Mouse (Mus musculus): Measurements from ENCODE around the gene Ivd.

The Ivd gene

GRCm38 (mm10) chr2:118861454-118862339 is at the start of gene Ivd:
Gene Ivd (plus strand): TSS chr2:118861954.
- peak; percentile 100 for ATAC-seq (ENCODE audit: insufficient number of reproducible peaks, low FRiP score, low TSS enrichment)

- no peak for ATAC-seq (ENCODE audit: insufficient number of reproducible peaks, low FRiP score, low TSS enrichment)
These were observed 49.0 kb upstream of the Ivd start for GRCm38 (mm10) chr2:118812724-118813123.

GRCm38 (mm10) chr2:118813981-118814836 is 47.5 kb upstream of the Ivd start, which contains the start of gene Knstrn:
Gene Knstrn (plus strand): TSS chr2:118814003.
- peak; percentile 99 for ATAC-seq (ENCODE audit: insufficient number of reproducible peaks, low FRiP score, low TSS enrichment)

DNA sequence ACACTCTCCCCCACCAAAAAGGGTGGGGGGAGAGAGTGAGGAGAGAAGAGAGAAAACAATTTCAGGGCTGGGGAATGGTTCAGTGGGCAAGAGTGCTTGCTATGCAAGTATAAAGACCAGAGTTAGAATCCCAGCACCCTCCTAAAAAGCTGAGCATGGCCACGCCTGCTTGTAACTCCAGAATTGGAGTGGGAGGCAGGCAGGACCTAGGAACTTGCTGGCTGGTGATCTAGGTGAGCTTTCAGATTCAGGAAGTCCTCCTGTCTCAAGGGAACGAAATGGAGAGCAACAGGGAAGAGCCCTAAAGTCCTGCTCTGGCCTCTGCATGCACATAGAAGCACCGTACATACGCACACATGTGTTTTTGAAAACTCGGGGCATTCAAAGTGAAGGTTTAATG is 39.0 kb upstream of the Ivd start:
- ATAC-seq (ENCODE audit: insufficient number of reproducible peaks, low FRiP score, low TSS enrichment) = no peak

- ATAC-seq (ENCODE audit: insufficient number of reproducible peaks, low FRiP score, low TSS enrichment) = no peak
These were observed 37.4 kb upstream of the Ivd start for GRCm38 (mm10) chr2:118824396-118824795.

DNA sequence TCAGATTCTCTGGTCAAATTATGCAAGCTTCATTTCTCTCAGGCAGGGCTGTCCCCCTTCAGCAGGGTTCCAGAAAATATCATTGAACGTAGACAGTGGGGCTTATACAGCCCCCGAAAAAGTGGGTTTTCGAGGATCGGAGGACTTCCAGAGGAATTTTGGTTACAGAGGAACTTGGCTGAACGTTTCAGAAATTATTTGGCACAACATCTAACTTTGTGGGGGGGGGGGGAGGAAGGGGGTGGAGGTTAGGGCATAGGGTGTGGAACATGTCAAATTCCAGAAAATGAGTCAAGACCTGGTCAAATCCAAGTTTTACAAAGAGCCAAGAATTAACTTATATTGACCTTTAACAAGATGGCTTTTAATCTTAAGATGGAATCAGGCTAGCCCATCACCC is 32.7 kb upstream of the Ivd start:
- no peak for ATAC-seq (ENCODE audit: insufficient number of reproducible peaks, low FRiP score, low TSS enrichment)

- ATAC-seq (ENCODE audit: insufficient number of reproducible peaks, low FRiP score, low TSS enrichment) = no peak
These were observed 27.7 kb upstream of the Ivd start for GRCm38 (mm10) chr2:118834061-118834460.

DNA sequence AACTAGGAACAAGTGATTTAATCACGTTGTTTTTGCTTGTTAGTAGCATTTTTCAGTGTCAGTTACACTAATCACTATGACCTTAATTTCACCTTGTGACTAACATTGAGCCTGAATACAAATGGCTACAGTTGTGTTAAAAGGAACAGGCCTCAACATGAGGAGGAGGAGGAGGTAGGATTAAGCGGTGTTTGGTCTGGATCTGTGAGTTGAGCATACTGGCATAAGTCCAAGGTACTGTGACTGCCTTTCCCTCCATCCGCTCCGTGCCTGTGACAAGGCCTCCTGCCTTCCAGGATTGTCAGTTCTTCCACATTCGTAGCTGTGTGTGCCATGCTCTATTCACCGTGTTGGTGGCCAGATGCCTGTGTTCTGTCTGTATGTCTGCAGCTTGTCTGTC is 26.6 kb upstream of the Ivd start:
- ATAC-seq (ENCODE audit: insufficient number of reproducible peaks, low FRiP score, low TSS enrichment) = no peak

- no peak for ATAC-seq (ENCODE audit: insufficient number of reproducible peaks, low FRiP score, low TSS enrichment)
These were observed 23.4 kb upstream of the Ivd start for GRCm38 (mm10) chr2:118838330-118838729.

DNA sequence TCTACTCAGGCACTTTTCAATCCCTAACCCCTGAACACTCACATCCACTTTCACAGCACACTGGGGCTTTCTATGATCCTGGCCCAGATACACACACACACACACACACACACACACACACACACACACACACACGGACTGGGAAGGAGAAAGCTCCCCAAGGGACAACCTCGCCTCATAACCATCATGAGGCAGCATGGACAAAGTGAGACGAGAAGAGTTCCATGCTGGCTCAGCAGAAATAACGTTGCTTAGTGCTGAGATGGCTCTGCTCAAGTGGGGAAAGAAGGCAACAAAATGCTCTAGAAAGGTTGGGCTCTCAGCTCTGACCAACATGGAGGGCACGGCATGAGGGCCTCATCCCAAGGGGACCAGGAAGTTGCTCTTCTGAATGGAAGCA is 20.6 kb upstream of the Ivd start:
- ATAC-seq (ENCODE audit: insufficient number of reproducible peaks, low FRiP score, low TSS enrichment) = no peak

DNA sequence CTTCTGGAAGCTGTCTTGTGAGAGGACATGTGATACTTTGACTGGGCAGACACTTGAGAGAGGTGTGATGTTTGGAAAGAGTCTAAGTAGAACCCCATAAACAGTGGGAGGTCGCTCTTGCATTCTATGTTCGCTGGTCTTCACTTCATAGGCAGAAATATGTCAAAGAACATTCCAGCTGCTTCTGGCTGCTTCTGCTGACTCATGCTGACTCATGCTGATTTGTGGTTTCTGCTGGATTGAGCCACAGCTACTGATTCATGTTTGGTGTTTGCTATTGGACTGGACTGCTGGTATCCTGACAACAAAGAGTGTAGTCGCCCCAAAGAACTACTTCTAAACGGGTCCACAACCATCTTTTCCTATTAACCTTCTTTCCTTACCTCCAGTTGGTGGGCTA is 20.0 kb upstream of the Ivd start:
- ATAC-seq (ENCODE audit: insufficient number of reproducible peaks, low FRiP score, low TSS enrichment) = no peak

GRCm38 (mm10) chr2:118844427-118844826 is 17.3 kb upstream of the Ivd start:
- no peak for ATAC-seq (ENCODE audit: insufficient number of reproducible peaks, low FRiP score, low TSS enrichment)

GRCm38 (mm10) chr2:118846246-118846645 is 15.5 kb upstream of the Ivd start:
- no peak for ATAC-seq (ENCODE audit: insufficient number of reproducible peaks, low FRiP score, low TSS enrichment)

GRCm38 (mm10) chr2:118851756-118852155 is 10.0 kb upstream of the Ivd start:
- ATAC-seq (ENCODE audit: insufficient number of reproducible peaks, low FRiP score, low TSS enrichment) = no peak

- ATAC-seq (ENCODE audit: insufficient number of reproducible peaks, low FRiP score, low TSS enrichment) = no peak
These were observed 554 bp downstream of the Ivd start for GRCm38 (mm10) chr2:118862340-118862675.

- ATAC-seq (ENCODE audit: insufficient number of reproducible peaks, low FRiP score, low TSS enrichment) = no peak
These were observed 8.8 kb downstream of the Ivd start for GRCm38 (mm10) chr2:118870601-118871000.

GRCm38 (mm10) chr2:118871032-118871431 is 9.3 kb downstream of the Ivd start:
- no peak for ATAC-seq (ENCODE audit: insufficient number of reproducible peaks, low FRiP score, low TSS enrichment)

GRCm38 (mm10) chr2:118873018-118873417 is 11.3 kb downstream of the Ivd start:
- no peak for ATAC-seq (ENCODE audit: insufficient number of reproducible peaks, low FRiP score, low TSS enrichment)

GRCm38 (mm10) chr2:118873890-118874430 is 12.2 kb downstream of the Ivd start:
- no peak for ATAC-seq (ENCODE audit: insufficient number of reproducible peaks, low FRiP score, low TSS enrichment)

DNA sequence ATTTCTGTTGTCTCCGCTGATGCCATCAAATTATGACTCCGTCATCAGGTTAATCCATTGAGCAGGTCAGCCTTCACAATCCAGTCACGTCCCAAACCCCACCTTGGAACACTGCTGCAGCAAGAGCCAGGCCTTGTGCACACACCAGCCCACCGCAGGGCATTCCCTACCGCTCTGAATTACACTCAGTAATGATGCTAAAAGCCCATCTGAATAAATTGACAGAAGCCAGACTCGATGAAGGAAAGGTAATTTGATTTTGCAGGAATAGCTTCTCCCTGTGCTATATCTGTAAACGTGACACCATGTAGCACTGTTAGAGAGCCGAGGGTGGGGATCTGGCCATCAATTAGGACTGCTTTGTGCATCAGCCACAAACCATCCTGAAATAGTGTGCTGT is 13.6 kb downstream of the Ivd start:
- no peak for ATAC-seq (ENCODE audit: insufficient number of reproducible peaks, low FRiP score, low TSS enrichment)

DNA sequence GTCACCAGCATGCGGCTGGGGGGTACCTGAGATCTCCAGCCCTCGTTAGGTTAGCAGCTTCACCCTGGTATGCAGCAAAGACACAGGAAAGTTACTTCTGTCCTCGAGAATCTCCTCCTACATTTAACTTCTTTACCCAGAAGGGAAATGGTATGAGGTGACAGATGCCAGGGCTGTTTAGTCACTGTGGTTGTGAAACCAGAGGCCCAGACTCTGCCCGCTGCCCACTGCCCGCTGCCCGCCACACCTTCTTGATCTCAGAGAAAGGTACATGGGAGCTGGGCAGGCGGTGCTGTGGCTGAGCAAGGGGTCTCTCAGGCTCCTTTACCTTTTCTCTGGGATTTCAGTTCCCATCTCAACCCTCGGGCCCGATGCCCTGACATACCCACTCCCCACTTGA is 14.7 kb downstream of the Ivd start:
- ATAC-seq (ENCODE audit: insufficient number of reproducible peaks, low FRiP score, low TSS enrichment) = no peak

All from cerebellum, adult (tissue).